Mouse (Mus musculus): ENCODE measurements around the gene Ift52.
"Not testable (repeated sequence)": the region's sequence is repeated elsewhere in the genome, so short reads cannot be mapped to it uniquely, and the experiment has no call there.

Ift52 gene

GRCm38 (mm10) chr2:163031757-163032156, 14.6 kb downstream of the Ift52 start:
- in situ Hi-C loops (cut with MboI, MseI) = no loop called here

- in situ Hi-C loops (cut with MboI, MseI) = no loop called here
Observed at GRCm38 (mm10) chr2:163032622-163033021, 15.5 kb downstream of the Ift52 start.

GRCm38 (mm10) chr2:163039940-163040339, 22.8 kb downstream of the Ift52 start:
- in situ Hi-C loops (cut with MboI, MseI) = no loop called here

- in situ Hi-C loops (cut with MboI, MseI) = no loop called here
Observed at GRCm38 (mm10) chr2:163048125-163048524, 31.0 kb downstream of the Ift52 start.

GRCm38 (mm10) chr2:163049116-163049515, 32.0 kb downstream of the Ift52 start:
- in situ Hi-C loops (cut with MboI, MseI) = no loop called here

GRCm38 (mm10) chr2:163051691-163052090, 34.5 kb downstream of the Ift52 start:
- in situ Hi-C loops (cut with MboI, MseI) = loop anchor here (5.0 kb wide), 1 partner anchor 119 kb away; the partner anchor contains the start of gene Srsf6

- in situ Hi-C loops (cut with MboI, MseI) = loop anchor here (5.0 kb wide), 1 partner anchor 120 kb away; the partner anchor contains the start of gene Srsf6
Observed at GRCm38 (mm10) chr2:163052101-163052500, 34.9 kb downstream of the Ift52 start.

- in situ Hi-C loops (cut with MboI, MseI) = loop anchor here (5.0 kb wide), 1 partner anchor 121 kb away; the partner anchor contains the start of gene Srsf6
Observed at GRCm38 (mm10) chr2:163052826-163053225, 35.7 kb downstream of the Ift52 start.

GRCm38 (mm10) chr2:163054335-163054840, 37.2 kb downstream of the Ift52 start, which contains the start of gene Mybl2:
Mybl2 (plus strand) TSS chr2:163054687.
- in situ Hi-C loops (cut with MboI, MseI) = loop anchor here (5.0 kb wide), 1 partner anchor 122 kb away; the partner anchor contains the start of gene Srsf6

- in situ Hi-C loops (cut with MboI, MseI) = loop anchor here (5.0 kb wide), 1 partner anchor 123 kb away; the partner anchor contains the start of gene Srsf6
Observed at GRCm38 (mm10) chr2:163054891-163055494, 37.8 kb downstream of the Ift52 start.

- in situ Hi-C loops (cut with MboI, MseI) = no loop called here
Observed at GRCm38 (mm10) chr2:163055715-163056114, 38.6 kb downstream of the Ift52 start.

GRCm38 (mm10) chr2:163056584-163056983, 39.4 kb downstream of the Ift52 start:
- in situ Hi-C loops (cut with MboI, MseI) = no loop called here

GRCm38 (mm10) chr2:163058981-163059380, 41.8 kb downstream of the Ift52 start:
- in situ Hi-C loops (cut with MboI, MseI) = not testable (repeated sequence)

GRCm38 (mm10) chr2:163060630-163061029, 43.5 kb downstream of the Ift52 start:
- in situ Hi-C loops (cut with MboI, MseI) = no loop called here

GRCm38 (mm10) chr2:163061203-163062118, 44.3 kb downstream of the Ift52 start:
- in situ Hi-C loops (cut with MboI, MseI) = no loop called here

- in situ Hi-C loops (cut with MboI, MseI) = no loop called here
Observed at GRCm38 (mm10) chr2:163062119-163062508, 45.0 kb downstream of the Ift52 start.

GRCm38 (mm10) chr2:163066326-163066725, 49.2 kb downstream of the Ift52 start:
- in situ Hi-C loops (cut with MboI, MseI) = no loop called here

- in situ Hi-C loops (cut with MboI, MseI) = no loop called here
Observed at GRCm38 (mm10) chr2:163067233-163067632, 50.1 kb downstream of the Ift52 start.

- in situ Hi-C loops (cut with MboI, MseI) = no loop called here
Observed at GRCm38 (mm10) chr2:163070213-163070612, 53.1 kb downstream of the Ift52 start.

GRCm38 (mm10) chr2:163071590-163071989, 54.4 kb downstream of the Ift52 start:
- in situ Hi-C loops (cut with MboI, MseI) = no loop called here

GRCm38 (mm10) chr2:163073023-163073757, 56.0 kb downstream of the Ift52 start:
- in situ Hi-C loops (cut with MboI, MseI) = no loop called here

Measured in T-helper 2 cell (primary cell).